Mouse (Mus musculus): ENCODE measurements around the gene Macrod2. TPM values are rescaled to one million over a fixed set of nuclear protein-coding genes. Genes with fewer than 3 reads are reported as not detected.
A peak's percentile ranks its signal among the peaks of the same experiment; 100 is the strongest.

Macrod2 gene
- polyA plus RNA-seq, 1 experiment from 2014 or later = 31.1 TPM

DNA sequence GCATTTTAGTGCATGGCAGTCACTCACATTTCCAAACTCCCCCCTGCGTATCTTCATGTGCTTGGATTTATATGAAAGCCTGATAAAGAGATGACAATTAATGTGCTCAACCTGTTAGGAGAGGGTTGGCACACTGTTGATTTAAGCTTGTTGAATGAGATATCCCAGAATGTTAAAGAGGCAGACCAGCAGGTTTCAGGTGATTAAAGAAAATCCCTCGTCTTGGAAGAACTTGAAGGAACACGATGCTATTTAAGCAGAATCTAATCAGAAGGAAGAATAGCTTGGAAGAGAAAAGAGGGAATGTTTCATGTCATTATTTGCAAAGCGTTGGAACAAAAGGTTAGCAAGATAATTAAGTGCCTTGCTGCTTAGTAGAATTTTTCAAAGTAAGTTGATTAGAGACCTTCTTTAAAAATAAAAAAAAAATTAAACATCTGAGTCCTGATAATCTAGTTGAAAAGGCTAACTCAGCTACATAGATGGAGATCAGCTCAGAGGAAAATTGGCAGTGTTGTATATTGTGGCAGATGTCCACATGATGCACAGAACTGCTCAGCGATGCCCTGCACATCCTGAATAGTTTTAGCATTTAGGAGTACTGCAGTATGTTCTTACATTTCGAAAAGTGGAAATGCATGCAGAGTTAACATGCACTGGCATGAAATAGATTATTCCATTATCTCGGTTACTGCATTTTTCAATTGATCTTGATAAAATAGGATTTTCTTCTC, 518.7 kb downstream of the Macrod2 start:
- H3K36me3 ChIP-seq (ENCODE audit: insufficient read depth) = no peaks in the 10 kb centered on the region
- DNase-seq (no peak), ATAC-seq (ENCODE audit: insufficient read depth) (no peak)
- H3K9me3 ChIP-seq (ENCODE audit: low read depth, low read length) = no peaks in the 10 kb centered on the region
- no peak overlapping the region for H3K4me3 ChIP-seq (ENCODE audit: low read depth, low read length)
- WGBS = 61% methylated on average over 7 of the region's 7 CpGs
- no peaks in the 10 kb centered on the region for H3K4me1 ChIP-seq (ENCODE audit: insufficient read depth)
- H3K9ac ChIP-seq = no peak overlapping the region
- no peak for TF ChIP-seq CTCF (IDR thresholded peaks at IDR 0.05; ENCODE audit: low read depth)
- no peaks in the 10 kb centered on the region for H3K27me3 ChIP-seq (ENCODE audit: insufficient read depth, low read length)
- H3K27ac ChIP-seq (ENCODE audit: low read depth) = no peak overlapping the region
- no peak overlapping the region for H3K4me2 ChIP-seq

DNA sequence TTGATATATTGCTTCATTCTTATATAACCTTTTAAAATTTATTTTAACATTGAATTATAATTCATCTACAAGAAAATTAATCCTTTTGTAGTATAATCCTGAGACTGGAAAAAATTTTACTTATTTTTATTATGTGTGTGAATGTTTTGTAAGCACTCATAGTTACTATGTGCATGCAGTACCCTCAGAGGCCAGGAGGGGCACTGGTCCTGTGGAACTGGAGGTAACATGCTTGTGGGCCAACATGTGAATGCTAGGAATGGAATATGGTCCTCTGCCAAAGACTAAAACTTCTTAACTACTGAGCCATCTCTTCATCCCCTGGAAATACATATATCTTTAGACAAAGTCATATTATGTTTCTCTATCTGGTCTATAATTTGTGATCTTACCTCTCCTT, 531.8 kb downstream of the Macrod2 start:
- no peaks in the 10 kb centered on the region for H3K27me3 ChIP-seq (ENCODE audit: insufficient read depth, low read length)
- H3K27ac ChIP-seq (ENCODE audit: low read depth) = no peak overlapping the region
- peak; percentile 20 for DNase-seq
- H3K9me3 ChIP-seq (ENCODE audit: low read depth, low read length) = no peaks in the 10 kb centered on the region
- ATAC-seq (ENCODE audit: insufficient read depth) = no peak
- H3K4me3 ChIP-seq (ENCODE audit: low read depth, low read length) = no peak overlapping the region
- peak; percentile 56 for TF ChIP-seq CTCF (IDR thresholded peaks at IDR 0.05; ENCODE audit: low read depth)
- H3K4me1 ChIP-seq (ENCODE audit: insufficient read depth) = no peaks in the 10 kb centered on the region
- no peak overlapping the region for H3K4me2 ChIP-seq
- H3K9ac ChIP-seq = no peak overlapping the region
- H3K36me3 ChIP-seq (ENCODE audit: insufficient read depth) = no peaks in the 10 kb centered on the region

DNA sequence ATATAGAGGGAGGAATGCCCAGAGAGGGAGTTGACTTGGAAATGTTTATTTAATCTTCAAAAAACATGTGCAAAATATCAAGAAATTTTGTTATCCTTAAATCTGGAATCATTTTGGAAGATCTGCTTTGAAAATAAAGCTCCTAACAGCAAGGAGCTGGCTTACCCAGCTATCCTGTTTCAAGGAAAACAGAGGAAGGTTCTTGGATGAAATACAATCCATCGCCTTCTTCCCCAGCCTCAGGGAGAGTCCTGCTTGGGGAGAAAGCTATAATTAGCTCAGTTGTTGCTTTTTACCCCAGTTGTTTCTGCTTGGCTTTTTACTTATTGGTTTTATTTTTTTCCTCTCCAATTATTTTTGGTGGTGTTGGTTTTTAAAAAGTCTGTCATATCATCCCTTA, 539.4 kb downstream of the Macrod2 start:
- DNase-seq (no peak), ATAC-seq (ENCODE audit: insufficient read depth) (no peak)
- no peak overlapping the region for H3K4me3 ChIP-seq (ENCODE audit: low read depth, low read length)
- H3K27me3 ChIP-seq (ENCODE audit: insufficient read depth, low read length) = no peaks in the 10 kb centered on the region
- no peak overlapping the region for H3K27ac ChIP-seq (ENCODE audit: low read depth)
- no peak overlapping the region for H3K9ac ChIP-seq
- no peaks in the 10 kb centered on the region for H3K36me3 ChIP-seq (ENCODE audit: insufficient read depth)
- TF ChIP-seq CTCF (IDR thresholded peaks at IDR 0.05; ENCODE audit: low read depth) = no peak
- no peaks in the 10 kb centered on the region for H3K9me3 ChIP-seq (ENCODE audit: low read depth, low read length)
- WGBS = 63% methylated on average over 1 of the region's 1 CpGs
- no peak overlapping the region for H3K4me2 ChIP-seq
- H3K4me1 ChIP-seq (ENCODE audit: insufficient read depth) = no peaks in the 10 kb centered on the region

DNA sequence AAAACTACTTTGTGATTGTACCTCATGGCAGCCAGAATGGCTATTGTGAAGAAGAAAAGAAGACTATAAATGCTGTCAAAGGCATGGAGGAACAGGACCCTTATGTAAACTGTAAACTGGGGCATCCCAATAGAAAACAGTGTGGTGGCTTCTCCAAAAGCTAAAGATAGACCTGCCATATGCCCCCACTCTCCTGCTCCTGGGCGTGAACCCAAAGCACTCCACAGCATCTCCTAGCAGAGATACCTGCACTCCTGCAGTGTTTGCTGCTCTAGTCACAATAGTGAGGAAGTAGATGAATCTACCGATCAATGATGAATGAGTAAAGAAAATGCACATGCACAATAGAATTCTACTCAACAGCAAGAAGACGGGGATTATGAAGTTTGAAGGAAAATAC, 554.4 kb downstream of the Macrod2 start:
- TF ChIP-seq CTCF (IDR thresholded peaks at IDR 0.05; ENCODE audit: low read depth) = no peak
- ATAC-seq (ENCODE audit: insufficient read depth) (no peak), DNase-seq (no peak)
- Histone ChIP-seq H3K4me1 (ENCODE audit: insufficient read depth) (no peaks in the 10 kb centered on the region), H3K27me3 (ENCODE audit: insufficient read depth, low read length) (no peaks in the 10 kb centered on the region), H3K27ac (ENCODE audit: low read depth) (no peak overlapping the region), H3K36me3 (ENCODE audit: insufficient read depth) (no peaks in the 10 kb centered on the region), H3K4me2 (no peak overlapping the region), H3K9ac (no peak overlapping the region), H3K9me3 (ENCODE audit: low read depth, low read length) (no peaks in the 10 kb centered on the region), H3K4me3 (ENCODE audit: low read depth, low read length) (no peak overlapping the region)
- 83% methylated on average over 3 of the region's 3 CpGs for WGBS

DNA sequence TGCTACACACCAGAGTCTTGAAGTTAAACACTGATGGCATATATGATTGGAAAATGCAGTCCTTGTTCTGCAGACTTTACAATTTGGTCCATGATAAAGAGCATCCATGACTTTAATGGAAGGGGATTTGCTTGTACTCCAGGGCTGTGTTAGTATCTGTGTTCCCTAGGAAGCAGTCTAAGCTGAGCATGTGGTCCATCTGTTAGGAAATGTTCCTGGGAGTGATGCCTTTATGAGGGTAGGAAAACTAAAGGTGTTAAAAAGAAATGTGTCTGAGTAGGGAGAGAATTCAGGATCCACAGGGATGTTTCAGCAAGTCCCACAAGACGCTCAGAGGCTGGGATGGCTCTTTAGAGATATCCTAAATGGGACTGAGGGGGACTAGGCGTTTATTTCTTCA, 564.1 kb downstream of the Macrod2 start:
- TF ChIP-seq CTCF (IDR thresholded peaks at IDR 0.05; ENCODE audit: low read depth) = no peak
- H3K27me3 ChIP-seq (ENCODE audit: insufficient read depth, low read length) = no peaks in the 10 kb centered on the region
- H3K4me1 ChIP-seq (ENCODE audit: insufficient read depth) = no peaks in the 10 kb centered on the region
- no peak for ATAC-seq (ENCODE audit: insufficient read depth)
- no peaks in the 10 kb centered on the region for H3K36me3 ChIP-seq (ENCODE audit: insufficient read depth)
- H3K4me3 ChIP-seq (ENCODE audit: low read depth, low read length) = no peak overlapping the region
- 74% methylated on average over 2 of the region's 2 CpGs for WGBS
- no peak overlapping the region for H3K27ac ChIP-seq (ENCODE audit: low read depth)
- DNase-seq = no peak
- no peaks in the 10 kb centered on the region for H3K9me3 ChIP-seq (ENCODE audit: low read depth, low read length)
- no peak overlapping the region for H3K4me2 ChIP-seq
- H3K9ac ChIP-seq = no peak overlapping the region

DNA sequence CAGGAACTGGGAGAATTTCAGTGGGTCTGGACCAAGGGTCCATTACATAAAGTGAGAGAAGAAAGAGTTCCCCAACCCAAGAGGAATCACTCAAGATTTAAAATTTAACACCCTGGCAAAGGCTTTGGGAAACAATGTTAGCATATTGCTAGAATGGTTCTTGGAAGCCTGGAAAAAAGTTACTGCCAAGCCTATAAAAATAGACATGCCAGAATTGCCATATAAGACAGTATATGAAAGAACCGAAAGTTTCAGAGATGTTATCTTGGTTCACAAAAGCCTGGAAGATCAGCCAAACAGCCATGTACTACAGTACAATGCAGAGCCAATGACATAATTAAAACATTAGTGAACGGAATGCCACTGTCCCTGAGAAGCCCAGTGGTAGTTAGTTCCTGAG, 575.1 kb downstream of the Macrod2 start:
- H3K36me3 ChIP-seq (ENCODE audit: insufficient read depth) = no peaks in the 10 kb centered on the region
- H3K4me1 ChIP-seq (ENCODE audit: insufficient read depth) = no peaks in the 10 kb centered on the region
- H3K4me3 ChIP-seq (ENCODE audit: low read depth, low read length) = no peak overlapping the region
- DNase-seq = no peak
- no peak overlapping the region for H3K4me2 ChIP-seq
- no peak overlapping the region for H3K9ac ChIP-seq
- H3K27me3 ChIP-seq (ENCODE audit: insufficient read depth, low read length) = no peaks in the 10 kb centered on the region
- no peak for TF ChIP-seq CTCF (IDR thresholded peaks at IDR 0.05; ENCODE audit: low read depth)
- no peaks in the 10 kb centered on the region for H3K9me3 ChIP-seq (ENCODE audit: low read depth, low read length)
- no peak for ATAC-seq (ENCODE audit: insufficient read depth)
- WGBS = 63% methylated on average over 2 of the region's 2 CpGs
- no peak overlapping the region for H3K27ac ChIP-seq (ENCODE audit: low read depth)

DNA sequence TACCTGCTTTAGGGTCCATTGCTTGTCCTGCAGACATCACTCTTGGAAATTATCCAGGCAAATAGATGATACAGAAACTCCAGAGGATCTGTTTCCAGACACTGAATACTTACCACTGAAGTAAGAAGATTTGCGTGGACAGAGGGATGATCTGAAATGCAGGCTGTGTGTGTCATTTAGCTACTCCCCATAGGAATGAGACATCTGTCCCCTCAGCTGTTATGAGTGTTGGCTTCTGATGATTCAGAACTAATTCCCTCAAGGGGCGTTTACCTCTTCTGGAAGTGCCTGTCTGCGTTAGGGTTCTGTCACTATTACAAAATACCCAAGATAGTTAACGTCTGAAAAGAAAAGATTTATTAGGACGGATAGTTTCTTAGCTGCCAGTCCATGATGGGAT, 576.7 kb downstream of the Macrod2 start:
- no peaks in the 10 kb centered on the region for H3K27me3 ChIP-seq (ENCODE audit: insufficient read depth, low read length)
- 58% methylated on average over 5 of the region's 5 CpGs for WGBS
- no peaks in the 10 kb centered on the region for H3K4me1 ChIP-seq (ENCODE audit: insufficient read depth)

More for the DNA sequence above, 576.7 kb downstream of the Macrod2 start:
- no peak overlapping the region for H3K27ac ChIP-seq (ENCODE audit: low read depth)
- TF ChIP-seq CTCF (IDR thresholded peaks at IDR 0.05; ENCODE audit: low read depth) = no peak
- H3K4me2 ChIP-seq = no peak overlapping the region
- H3K36me3 ChIP-seq (ENCODE audit: insufficient read depth) = no peaks in the 10 kb centered on the region
- H3K4me3 ChIP-seq (ENCODE audit: low read depth, low read length) = no peak overlapping the region
- no peaks in the 10 kb centered on the region for H3K9me3 ChIP-seq (ENCODE audit: low read depth, low read length)
- no peak for ATAC-seq (ENCODE audit: insufficient read depth)
- no peak overlapping the region for H3K9ac ChIP-seq
- no peak for DNase-seq
